Mouse (Mus musculus): Measurements from ENCODE around the gene Ak3.
"Not testable (repeated sequence)": the region's sequence is repeated elsewhere in the genome, so short reads cannot be mapped to it uniquely, and the experiment has no call there.

The Ak3 gene

DNA sequence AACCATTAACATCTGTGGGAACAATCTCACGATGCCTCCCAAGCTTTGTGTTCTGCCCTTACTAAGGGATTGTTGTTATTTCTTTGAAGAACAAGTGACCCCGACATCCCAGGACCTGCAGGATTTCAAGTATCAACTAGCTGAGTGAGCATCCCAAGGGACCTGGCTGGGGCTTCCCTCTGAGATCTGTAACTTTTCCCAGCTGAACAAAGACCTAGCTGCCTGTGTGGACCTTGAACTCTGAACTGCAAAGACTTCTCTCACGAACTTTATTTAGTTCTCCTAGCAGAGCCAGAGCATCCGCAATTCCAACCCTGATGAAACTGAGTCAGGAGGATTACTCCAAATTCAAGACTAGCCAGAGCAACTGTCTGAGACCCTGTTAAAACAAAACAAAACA lies 2.4 kb downstream of the Ak3 start:
- DNase-seq (ENCODE audit: extremely low spot score, low read depth, low spot score) = no peak

DNA sequence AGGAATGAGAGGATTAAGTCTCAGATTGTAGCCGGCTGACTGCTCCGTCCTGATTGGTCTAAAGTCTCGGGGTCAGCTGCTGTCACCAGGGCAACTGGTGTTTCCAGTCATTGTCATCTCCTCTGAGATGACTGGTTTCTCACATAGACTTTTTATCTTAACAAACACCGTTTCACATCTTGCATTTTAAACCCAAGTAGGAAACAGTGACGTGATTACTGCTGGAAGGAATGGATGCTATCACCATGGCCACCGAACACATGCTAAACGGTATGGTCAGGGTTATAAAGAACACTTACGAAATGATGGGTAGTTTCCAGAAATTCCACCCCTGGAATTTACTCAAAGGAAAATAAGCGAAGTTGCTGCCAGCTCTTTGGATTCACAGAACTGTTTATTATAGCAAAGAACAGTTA lies 3.4 kb downstream of the Ak3 start:
- no peak for DNase-seq (ENCODE audit: extremely low spot score, low read depth, low spot score)

DNA sequence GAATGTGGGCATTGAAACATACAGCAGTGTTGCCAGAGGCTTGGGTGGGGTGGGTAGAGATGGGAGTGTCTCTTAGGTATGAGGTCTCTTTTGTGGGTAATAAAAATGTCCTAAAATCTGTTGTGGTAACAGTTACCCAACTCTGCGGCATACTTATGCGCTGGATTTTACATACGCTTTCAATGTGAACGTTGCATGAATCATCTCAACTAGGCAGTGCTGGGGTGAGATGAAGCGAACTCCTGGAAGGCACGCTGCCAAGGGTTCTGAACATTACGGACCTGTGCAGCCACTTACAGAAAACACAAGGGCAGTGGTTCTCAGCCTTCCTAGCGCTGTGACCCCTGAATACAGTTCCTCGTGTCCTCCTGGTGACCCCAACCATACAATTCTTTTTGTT lies 5.1 kb downstream of the Ak3 start:
- DNase-seq (ENCODE audit: extremely low spot score, low read depth, low spot score) = no peak

DNA sequence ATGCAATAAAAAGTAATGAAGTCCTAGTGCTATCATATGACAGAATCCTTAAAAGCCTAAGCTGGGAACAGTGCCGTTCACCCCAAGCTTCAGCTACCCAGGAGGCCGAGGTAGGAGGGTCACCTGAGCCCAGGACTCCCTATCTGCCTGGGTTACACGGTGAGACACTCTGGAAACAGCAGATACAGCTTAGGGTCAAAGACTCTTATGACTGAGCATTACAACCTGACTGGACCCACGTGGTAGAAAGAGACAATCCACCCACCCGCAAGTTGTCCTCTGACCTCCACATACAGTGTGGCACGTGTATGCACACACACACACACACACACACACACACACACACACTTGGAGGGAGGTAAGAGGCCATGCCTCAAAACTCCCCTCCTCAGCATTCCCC lies 5.6 kb downstream of the Ak3 start:
- no peak for DNase-seq (ENCODE audit: extremely low spot score, low read depth, low spot score)

DNA sequence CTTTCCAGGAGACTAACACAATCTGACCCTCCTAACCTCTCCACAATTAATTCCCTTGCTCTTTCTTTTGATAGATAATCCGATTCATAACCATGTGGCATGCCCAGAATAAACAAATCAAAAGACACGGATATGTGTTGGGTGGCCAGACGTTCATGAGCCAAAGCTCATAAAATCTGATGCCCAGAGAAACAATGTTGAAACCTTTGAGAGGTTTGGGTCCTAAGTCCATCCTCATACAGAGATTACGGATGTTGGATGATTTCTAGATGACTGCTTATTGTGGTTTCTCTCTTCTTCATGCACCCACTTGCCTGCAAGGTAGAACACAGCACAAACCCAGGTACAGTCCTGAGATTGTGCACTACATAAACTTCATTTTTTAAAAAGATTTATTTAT lies 7.6 kb downstream of the Ak3 start:
- DNase-seq (ENCODE audit: extremely low spot score, low read depth, low spot score) = no peak

DNA sequence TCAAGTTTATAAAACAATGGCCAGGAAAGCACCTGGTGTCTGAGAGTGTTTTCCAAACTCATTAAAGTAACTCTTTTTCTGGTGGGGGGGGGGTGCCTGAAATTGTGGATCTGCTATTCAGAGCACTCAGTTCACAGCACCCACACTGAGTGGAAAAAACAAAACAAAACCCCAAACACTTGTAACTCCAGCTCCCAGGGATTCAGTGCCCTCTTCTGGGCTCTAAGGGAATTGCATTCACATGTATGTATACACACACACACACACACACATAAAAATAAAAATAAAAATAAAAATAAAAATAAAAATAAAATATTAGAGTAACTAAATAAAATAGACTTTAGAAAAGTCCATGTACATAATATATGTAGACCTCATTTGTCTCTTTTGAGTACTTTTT lies 8.4 kb downstream of the Ak3 start:
- no peak for DNase-seq (ENCODE audit: extremely low spot score, low read depth, low spot score)

DNA sequence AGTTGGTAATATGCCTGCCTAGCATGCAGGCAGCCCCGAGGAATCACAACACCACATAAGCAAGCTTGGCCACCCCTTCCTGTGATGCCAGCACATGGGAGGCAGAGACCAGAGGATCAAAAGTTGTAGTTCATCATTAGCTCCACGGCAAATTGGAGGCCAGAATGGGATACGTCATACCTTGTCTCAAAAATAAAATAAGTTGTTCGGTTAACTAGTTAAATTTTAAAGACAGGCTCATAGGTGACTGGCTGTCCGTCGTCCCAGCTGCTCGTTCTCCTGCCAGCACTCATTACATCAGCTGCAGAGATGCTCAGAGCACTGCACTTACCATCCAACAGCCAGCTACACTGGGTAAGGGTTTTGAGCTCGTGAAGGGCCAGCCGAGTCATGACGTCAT lies 10.2 kb downstream of the Ak3 start:
- DNase-seq (ENCODE audit: extremely low spot score, low read depth, low spot score) = no peak

DNA sequence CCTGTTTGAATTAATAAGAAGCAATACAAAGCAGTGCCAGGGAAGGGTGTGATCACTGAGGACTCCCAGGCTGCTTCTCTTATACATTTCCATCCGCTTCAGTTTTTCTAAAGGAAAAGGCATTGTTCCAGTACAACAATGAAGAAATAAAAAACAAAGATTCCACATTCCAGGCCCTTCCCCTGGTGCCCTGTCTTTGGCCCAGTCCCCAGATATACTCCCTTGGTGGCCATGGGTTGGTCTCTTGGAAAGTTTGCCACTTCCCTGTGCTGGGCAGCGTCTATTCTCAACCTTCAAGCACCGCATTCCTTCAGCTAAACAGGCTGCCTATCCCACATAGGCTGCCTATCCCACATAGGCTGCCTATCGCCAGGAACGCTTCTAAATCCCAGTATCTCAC lies 10.7 kb downstream of the Ak3 start:
- DNase-seq (ENCODE audit: extremely low spot score, low read depth, low spot score) = no peak

DNA sequence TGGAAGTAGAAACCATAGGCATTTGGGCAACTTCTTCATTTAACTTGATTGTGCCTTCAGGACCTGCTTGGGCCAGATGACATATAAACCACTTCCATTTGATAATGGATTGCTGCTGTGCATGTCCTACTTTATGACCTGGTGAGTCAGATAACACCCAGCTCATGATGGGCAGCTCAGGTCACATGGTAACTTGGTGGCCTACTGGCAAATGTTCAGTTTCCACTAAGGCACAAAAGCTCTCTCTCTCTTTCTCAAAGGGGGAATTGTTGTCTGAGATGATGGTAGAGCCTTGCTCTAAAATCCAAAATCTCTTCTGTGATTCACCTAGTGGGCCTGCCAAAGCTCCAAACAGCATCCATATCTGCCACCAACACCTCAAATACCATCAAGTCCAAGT lies 15.1 kb downstream of the Ak3 start:
- no peak for DNase-seq (ENCODE audit: extremely low spot score, low read depth, low spot score)

DNA sequence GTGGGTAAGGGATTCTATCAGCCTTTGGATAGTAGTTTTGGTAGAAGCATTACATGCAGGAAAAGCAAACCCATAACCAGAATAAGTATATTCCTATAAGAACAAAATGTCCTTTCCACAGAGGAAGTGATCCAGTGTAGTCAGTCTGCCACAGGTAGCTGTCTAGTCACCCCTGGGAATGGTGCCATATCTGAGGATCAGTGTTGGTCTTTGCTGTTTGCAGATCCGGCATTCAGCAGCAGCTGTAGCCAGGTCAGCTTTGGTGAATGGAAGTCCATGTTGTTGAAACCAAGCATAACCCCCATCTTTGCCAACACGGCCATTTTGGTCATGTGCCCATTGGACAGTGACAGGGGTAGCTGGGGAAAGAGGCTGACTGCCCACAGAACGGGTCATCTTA lies 16.0 kb downstream of the Ak3 start:
- no peak for DNase-seq (ENCODE audit: extremely low spot score, low read depth, low spot score)

DNA sequence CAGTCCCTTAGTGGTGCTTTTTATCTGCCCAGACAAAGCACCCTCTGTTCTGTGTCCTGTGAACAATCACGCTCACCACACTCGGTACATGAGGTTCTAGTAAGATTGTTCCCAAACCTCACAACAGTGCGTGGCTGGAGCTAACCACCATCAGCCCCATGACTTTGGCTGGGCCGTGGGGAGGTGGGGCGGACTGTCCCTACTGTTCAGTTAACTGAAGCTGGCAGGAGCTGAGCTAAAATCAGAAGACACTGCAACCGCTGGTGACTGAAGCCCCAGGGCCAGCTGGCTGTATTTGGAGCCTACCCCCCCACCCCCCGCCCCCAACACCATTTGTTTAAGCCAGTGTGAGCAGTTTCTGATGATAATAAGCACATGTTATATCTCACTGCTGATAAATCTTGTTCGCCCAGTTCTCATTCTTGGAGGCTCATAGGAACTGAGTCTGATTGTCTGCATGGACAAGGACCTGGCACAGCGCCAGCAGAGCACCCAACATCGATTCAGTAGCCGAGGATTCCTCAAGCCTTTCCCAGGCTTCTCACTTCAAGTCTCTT lies 23.3 kb downstream of the Ak3 start:
- no peak for DNase-seq (ENCODE audit: extremely low spot score, low read depth, low spot score)

DNA sequence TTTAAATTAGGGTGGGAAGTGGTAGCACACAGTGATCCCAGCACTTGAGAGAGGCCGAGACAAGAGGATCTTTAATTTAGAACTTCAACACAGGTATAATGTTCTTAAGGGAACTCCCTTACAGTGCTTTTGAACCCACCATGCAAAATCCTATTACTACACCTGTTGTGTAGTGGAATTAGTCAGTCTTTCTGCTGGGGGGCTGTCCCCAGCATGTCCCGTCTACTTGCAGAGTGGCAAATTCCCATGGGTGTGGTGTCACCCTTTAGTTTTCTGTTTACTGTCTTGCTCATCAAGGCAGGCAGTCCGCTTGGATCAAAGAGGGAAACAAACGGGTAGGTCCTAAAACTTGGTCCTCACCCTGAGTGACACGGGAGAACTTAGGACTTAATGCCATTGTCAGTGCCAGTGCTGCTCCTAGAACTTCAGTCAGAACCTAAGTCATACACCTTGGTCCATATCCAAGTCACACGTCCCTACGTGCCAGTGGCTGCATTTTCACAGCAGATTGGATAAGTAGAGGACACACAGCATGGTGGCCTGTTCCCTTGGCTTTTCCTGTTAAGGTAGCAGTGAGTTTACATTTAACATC lies 25.9 kb downstream of the Ak3 start:
- DNase-seq (ENCODE audit: extremely low spot score, low read depth, low spot score) = no peak

DNA sequence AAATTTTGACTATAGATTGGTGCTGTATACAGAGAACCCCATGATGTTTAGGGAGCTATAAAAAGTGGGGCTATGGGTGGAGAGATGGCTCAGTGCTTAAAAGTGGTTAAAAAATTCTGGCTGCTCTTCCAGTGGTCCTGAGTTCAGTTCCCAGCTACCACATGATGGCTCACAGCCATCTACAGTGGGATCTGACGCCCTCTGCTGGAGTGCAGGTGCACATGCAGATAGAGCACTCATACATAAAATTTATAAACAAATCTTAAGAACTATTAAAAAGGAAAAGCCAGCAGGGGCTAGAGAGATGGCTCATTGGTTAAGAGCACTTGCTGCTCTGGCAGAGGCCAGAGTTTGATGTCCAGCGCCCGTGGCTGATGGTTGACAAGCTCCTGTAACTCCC lies 28.1 kb downstream of the Ak3 start:
- no peak for DNase-seq (ENCODE audit: extremely low spot score, low read depth, low spot score)

DNA sequence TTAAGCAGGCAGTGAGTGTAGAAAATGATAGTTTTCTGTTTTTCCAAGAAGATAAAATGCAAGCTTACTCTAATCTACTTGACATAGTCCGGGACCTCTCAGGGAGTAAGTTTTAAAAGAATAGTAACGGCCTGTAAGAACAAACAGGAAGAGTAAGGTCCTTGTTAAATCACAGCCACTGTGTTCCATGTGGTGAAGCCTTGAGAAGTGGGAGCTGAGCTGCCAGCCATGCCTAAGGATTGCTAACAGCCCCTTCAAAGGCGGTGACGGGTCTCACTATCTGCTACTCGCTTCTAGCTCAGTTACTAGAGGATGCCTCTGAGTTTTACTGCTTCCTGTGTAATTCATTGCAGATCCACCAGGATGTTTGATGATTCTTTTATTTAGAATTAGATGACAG lies 31.0 kb downstream of the Ak3 start:
- DNase-seq (ENCODE audit: extremely low spot score, low read depth, low spot score) = no peak

DNA sequence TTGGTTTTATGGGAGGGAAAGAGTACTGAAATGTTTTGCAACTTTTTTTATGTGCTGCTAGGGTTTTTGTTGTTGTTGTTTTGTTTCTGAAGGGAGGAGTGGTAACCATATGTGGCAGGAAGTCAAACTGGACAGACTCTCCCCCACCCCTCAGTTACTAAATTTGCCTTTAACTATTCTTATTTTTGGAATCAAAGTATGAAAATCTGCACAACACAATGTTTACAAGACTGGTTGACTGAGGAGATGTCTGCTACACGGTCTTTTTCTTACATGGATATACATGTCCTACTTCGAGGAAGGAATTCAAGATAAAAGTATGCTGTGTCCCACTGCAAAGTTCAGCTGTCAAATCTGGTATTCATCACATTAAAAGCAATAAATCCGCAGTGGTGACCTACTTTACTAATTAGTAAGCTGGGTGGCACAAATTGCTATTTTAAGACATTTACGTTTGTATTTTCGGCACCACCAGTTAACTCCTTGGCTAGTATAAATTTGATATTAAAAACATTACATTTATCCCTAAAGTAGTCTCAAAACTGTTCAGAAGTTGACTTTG lies 31.5 kb downstream of the Ak3 start:
- peak; percentile 18 for DNase-seq (ENCODE audit: extremely low spot score, low read depth, low spot score)

DNA sequence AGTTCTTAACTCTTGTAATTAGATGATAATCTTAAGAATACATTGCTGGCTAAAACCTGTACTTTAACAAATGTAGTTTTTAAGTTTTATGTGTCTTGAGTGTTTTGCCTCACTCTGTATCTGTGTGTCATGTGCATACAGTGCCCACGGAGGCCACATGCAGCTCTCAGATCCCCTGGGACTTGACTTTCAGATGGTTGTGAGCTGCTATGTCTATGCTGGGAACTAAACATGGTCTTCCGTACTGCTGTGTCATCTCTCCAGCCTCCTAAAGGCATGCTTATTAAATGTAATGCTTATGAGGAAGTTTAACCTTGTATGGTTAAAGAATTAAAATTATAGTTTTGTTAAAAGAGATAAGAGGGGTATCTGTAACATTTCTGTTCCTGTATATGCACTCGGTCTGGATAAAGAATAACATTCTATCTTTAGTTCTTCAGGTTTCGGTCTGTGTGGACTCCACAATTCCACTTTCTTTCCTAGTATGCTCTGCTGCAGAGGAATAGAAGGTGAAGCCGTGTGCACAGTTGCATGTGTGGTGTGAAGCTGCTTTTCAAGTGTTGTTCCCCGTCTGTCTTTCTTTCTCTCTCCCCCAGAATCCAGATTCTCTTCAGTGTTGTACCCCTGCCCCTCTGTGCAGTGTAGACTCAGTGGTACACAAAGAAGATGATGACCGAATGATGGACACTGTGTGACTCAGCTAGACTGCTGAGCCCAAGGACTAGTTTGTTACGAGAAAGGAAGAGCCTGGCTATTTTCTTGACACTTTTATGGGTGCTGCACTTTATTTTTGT lies 32.2 kb downstream of the Ak3 start:
- DNase-seq (ENCODE audit: extremely low spot score, low read depth, low spot score) = no peak

DNA sequence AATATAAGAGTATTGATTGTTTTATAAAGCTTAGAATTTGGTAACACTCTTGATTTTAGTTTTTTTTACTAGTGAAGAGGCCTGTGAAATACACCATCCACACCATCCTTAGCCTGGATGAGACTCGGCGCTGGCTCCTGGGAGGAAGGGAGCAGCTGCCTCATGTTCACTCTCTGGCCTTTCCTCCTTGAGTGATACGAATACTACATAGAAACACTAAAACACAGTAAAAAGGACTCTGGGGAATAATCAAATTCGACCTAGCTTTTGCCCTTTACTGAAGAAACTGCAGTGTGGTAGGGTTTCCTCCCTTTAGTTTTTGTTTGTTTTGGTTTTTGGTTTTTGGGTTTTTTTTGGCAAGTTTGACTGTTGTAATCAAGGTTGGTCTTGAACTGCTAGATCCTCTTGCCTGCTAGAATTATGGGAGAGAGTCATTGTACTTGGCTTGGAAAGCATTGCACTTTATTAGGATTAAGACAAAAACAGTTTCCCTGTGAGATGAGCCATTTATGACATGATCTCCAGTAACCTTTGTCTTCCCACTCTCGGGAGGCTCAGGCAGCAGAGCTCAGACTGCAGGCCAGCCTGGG lies 33.2 kb downstream of the Ak3 start:
- DNase-seq (ENCODE audit: extremely low spot score, low read depth, low spot score) = no peak

DNA sequence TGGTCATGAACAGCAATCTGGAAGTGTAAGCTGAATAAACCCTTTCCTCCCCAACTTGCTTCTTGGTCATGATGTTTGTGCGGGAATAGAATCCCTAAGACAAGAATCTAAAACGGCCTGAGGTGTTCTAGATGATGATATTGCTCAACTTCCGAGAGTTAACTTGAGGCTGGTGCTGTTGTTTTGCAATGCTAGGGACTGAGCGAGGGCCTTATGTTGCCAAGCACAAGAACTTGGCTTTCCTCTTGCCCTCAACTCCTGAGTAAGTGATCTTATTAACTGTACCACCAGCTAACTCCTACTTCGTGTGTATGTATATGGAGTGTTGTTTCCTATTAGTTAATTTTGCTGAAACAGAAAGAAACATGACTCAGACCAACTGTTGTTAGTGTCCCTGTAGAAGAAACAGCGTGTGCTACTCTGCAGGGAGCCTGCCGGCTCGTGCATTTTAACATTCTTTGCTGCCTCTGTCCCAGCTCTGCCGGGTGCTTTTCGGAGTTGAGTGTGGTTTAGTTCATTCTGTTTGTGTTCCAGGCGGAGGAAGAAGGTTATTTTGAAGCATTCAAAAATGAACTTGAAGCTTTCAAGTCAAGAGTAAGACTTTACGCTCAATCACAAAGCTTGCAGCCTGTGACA lies 36.3 kb downstream of the Ak3 start:
- DNase-seq (ENCODE audit: extremely low spot score, low read depth, low spot score) = no peak

DNA sequence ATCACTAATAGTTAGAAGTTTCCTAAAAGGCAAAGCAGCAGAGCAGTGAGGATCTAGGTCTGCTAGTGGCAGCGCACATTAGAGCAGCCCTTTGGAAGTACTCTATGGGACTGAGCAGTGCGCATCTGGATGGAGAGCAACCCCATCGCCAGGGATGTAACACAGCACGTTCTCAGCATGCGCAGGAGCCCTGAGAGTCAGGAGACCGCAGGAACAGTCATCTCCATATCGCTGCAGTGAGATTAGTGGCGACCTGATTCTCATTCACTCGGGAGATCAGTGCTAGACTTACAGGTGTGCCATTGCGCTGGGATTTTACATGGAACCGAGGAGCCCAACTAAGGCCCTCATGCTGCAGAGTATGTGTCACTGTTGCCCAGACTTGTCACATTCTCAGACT lies 38.7 kb downstream of the Ak3 start:
- no peak for DNase-seq (ENCODE audit: extremely low spot score, low read depth, low spot score)

DNA sequence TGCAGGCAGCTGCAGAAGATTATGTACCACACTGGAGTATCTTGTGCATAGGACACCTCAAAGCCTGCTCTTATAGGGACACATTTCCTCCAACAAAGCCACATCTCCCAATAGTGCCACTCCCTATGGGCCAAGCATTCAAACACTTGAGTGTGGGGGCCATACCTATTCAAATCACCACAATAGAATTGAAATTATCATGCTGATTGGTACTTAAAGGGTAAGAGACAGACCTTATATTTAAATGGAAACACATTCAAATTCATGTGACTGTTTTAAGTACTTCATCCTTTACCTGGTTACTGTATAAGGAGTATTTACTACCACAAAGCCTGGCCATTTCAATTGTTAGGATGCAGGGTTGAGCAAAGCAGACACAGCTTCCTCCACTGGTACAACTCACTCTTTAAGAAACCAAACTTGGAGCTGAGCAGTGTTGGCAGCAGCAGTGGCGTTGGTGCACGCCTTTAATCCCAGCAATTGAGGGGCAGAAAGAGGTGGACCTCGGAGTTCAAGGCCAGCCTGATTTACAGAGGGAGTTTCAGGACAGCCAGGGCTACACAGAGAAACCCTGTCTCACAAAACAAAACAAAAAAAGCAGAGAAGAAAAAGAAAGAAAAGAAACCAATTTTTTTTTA lies 39.6 kb downstream of the Ak3 start:
- no peak for DNase-seq (ENCODE audit: extremely low spot score, low read depth, low spot score)

DNA sequence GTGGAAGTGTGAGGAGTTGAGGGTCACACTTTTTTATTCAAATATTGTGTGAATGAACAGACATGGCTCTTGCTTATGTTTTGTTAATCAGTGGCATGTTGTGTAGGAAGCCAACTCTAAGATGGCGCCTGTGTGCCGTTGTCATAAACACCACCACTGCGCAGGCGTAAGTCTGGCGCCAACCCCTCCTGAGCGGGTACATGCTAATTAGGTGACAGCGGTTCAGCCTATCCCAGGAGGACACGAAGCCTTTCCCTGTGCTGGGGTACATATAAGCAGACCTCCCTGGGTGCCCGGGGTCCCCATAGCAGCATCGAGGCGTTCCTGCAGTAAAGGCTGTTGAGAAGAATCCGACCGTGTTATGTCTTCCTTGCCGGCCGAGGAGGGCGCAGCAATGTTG lies 47.4 kb downstream of the Ak3 start:
- not testable (repeated sequence) for DNase-seq (ENCODE audit: extremely low spot score, low read depth, low spot score)
